Mouse (Mus musculus) intestine, embryonic 15.5 days (tissue): ENCODE data around the gene Hoxc12. TPM values are rescaled to one million over a fixed set of nuclear protein-coding genes. Genes with fewer than 3 reads are reported as not detected.
A peak's percentile ranks its signal among the peaks of the same experiment; 100 is the strongest.

ENCODE experiments used
- ATAC-seq: fragments of 200-750 bp; cut with Nextera tagmentation; 2 replicates; pipeline ENCODE4 v1.8.0; 2017; ENCODE audit warnings: moderate TSS enrichment, moderate library complexity
- H3K27ac ChIP-seq: fragments of 300-500 bp; sonication (generic); 2 replicates; pipeline ENCODE4 v1.5.1; 2015; ENCODE audit warnings: mild to moderate bottlenecking, inconsistent platforms
- H3K27me3 ChIP-seq: fragments of 300-500 bp; sonication (generic); replicated peaks from 2 replicates; pipeline ENCODE4 v1.6.1; 2015; ENCODE audit warnings: inconsistent platforms
- H3K36me3 ChIP-seq: fragments of 300-500 bp; sonication (generic); 2 replicates; pipeline ENCODE4 v1.6.1; 2015; ENCODE audit warnings: inconsistent platforms
- H3K4me1 ChIP-seq: fragments of 300-500 bp; sonication (generic); replicated peaks from 2 replicates; pipeline ENCODE4 v1.6.1; 2015; ENCODE audit warnings: inconsistent platforms
- H3K4me2 ChIP-seq: fragments of 300-500 bp; sonication (generic); replicated peaks from 2 replicates; pipeline ENCODE4 v1.6.1; 2015; ENCODE audit warnings: mild to moderate bottlenecking, inconsistent platforms
- H3K4me3 ChIP-seq: fragments of 300-500 bp; sonication (generic); replicated peaks from 2 replicates; pipeline ENCODE4 v1.5.1; 2015; ENCODE audit warnings: inconsistent platforms
- H3K9ac ChIP-seq: fragments of 300-500 bp; sonication (generic); 2 replicates; pipeline ENCODE4 v1.6.1; 2015; ENCODE audit warnings: inconsistent platforms
- H3K9me3 ChIP-seq: fragments of 300-500 bp; sonication (generic); 2 replicates; pipeline ENCODE4 v1.6.1; 2016; ENCODE audit warnings: inconsistent platforms
- WGBS: fragments of 180-500 bp; shearing (Covaris S2); methylation state at CpG from one replicate; pipeline ENCODE4 v1.1.7; 2015; 5-methylcytosine and 5-hydroxymethylcytosine counted together
- polyA plus RNA-seq: library from polyadenylated mRNA; unstranded; fragments of >200 nt; fragmentation: Nextera tagmentation; extraction: Ambion mirVana; gene quantifications from 2 replicates; pipeline ENCODE4 v1.2.1, GENCODE M21; 2015

Hoxc12 gene
- polyA plus RNA-seq, 1 experiment from 2014 or later: not detected

- Histone ChIP-seq H3K4me3 (no peak overlapping the region), H3K27me3 (peaks cover 96% of the 10 kb centered on the region), H3K36me3 (no peaks in the 10 kb centered on the region), H3K4me1 (0 out of 2 replicates have a peak, but pooled peaks cover 5% of the 10 kb centered on the region), H3K4me2 (no peak overlapping the region), H3K27ac (no peak overlapping the region), H3K9ac (no peak overlapping the region), H3K9me3 (no peaks in the 10 kb centered on the region)
- no peak for ATAC-seq
- WGBS: 33% methylated on average over 1 of the region's 1 CpGs
These were observed 32.7 kb downstream of the Hoxc12 start for GRCm38 (mm10) chr15:102969296-102969695.

- H3K9ac ChIP-seq: no peak overlapping the region
- 2% methylated on average over 12 of the region's 12 CpGs for WGBS
- H3K4me3 ChIP-seq: no peak overlapping the region
- H3K4me2 ChIP-seq: no peak overlapping the region
- H3K9me3 ChIP-seq: no peaks in the 10 kb centered on the region
- 0 out of 2 replicates have a peak, but pooled peaks cover 5% of the 10 kb centered on the region for H3K4me1 ChIP-seq
- H3K36me3 ChIP-seq: no peaks in the 10 kb centered on the region
- H3K27ac ChIP-seq: no peak overlapping the region
- ATAC-seq: no peak
- peaks cover 94% of the 10 kb centered on the region for H3K27me3 ChIP-seq
These were observed 34.2 kb downstream of the Hoxc12 start for GRCm38 (mm10) chr15:102970740-102971139.

- H3K27ac ChIP-seq: no peak overlapping the region
- H3K9me3 ChIP-seq: no peaks in the 10 kb centered on the region
- 1% methylated on average over 21 of the region's 21 CpGs for WGBS
- peaks cover 93% of the 10 kb centered on the region for H3K27me3 ChIP-seq
- H3K4me3 ChIP-seq: 0 out of 2 replicates have a peak overlapping the region, but pooled peaks have one; percentile 1
- no peaks in the 10 kb centered on the region for H3K36me3 ChIP-seq
- no peak overlapping the region for H3K9ac ChIP-seq
- no peaks in the 10 kb centered on the region for H3K4me1 ChIP-seq
- no peak overlapping the region for H3K4me2 ChIP-seq
- ATAC-seq: no peak
These were observed 35.7 kb downstream of the Hoxc12 start for GRCm38 (mm10) chr15:102972254-102972653.

- no peak overlapping the region for H3K4me3 ChIP-seq
- H3K9me3 ChIP-seq: no peaks in the 10 kb centered on the region
- no peaks in the 10 kb centered on the region for H3K36me3 ChIP-seq
- H3K9ac ChIP-seq: no peak overlapping the region
- no peak for ATAC-seq
- H3K4me2 ChIP-seq: no peak overlapping the region
- H3K4me1 ChIP-seq: no peaks in the 10 kb centered on the region
- no peak overlapping the region for H3K27ac ChIP-seq
- 6% methylated on average over 6 of the region's 6 CpGs for WGBS
- peaks cover 93% of the 10 kb centered on the region for H3K27me3 ChIP-seq
These were observed 36.2 kb downstream of the Hoxc12 start for GRCm38 (mm10) chr15:102972753-102973152.

- Histone ChIP-seq H3K27me3 (peaks cover 95% of the 10 kb centered on the region), H3K9me3 (no peaks in the 10 kb centered on the region), H3K4me2 (no peak overlapping the region), H3K4me1 (no peaks in the 10 kb centered on the region), H3K36me3 (no peaks in the 10 kb centered on the region), H3K9ac (no peak overlapping the region), H3K4me3 (no peak overlapping the region), H3K27ac (no peak overlapping the region)
- no peak for ATAC-seq
- 10% methylated on average over 7 of the region's 7 CpGs for WGBS
These were observed 38.5 kb downstream of the Hoxc12 start for GRCm38 (mm10) chr15:102975034-102975433.

- Histone ChIP-seq H3K27ac (no peak overlapping the region), H3K4me3 (no peak overlapping the region), H3K4me1 (no peaks in the 10 kb centered on the region), H3K4me2 (peak overlapping the region; percentile 3), H3K9me3 (no peaks in the 10 kb centered on the region), H3K9ac (no peak overlapping the region), H3K36me3 (no peaks in the 10 kb centered on the region), H3K27me3 (peaks cover 95% of the 10 kb centered on the region)
- 3% methylated on average over 21 of the region's 21 CpGs for WGBS
- no peak for ATAC-seq
These were observed 39.1 kb downstream of the Hoxc12 start for GRCm38 (mm10) chr15:102975688-102976111.

- H3K4me1 ChIP-seq: no peaks in the 10 kb centered on the region
- H3K9me3 ChIP-seq: no peaks in the 10 kb centered on the region
- H3K4me2 ChIP-seq: peak within 1 kb of the TSS; percentile 49
- peak within 1 kb of the TSS; percentile 24 for H3K4me3 ChIP-seq
- H3K27me3 ChIP-seq: peaks cover 94% of the 10 kb centered on the region
- under 1% methylated on average over 19 of the region's 20 CpGs for WGBS
- no peak for ATAC-seq
- H3K27ac ChIP-seq: no peak within 1 kb of the TSS
- H3K9ac ChIP-seq: 0 out of 2 replicates have a peak within 1 kb of the TSS, but pooled peaks have one; percentile 8
- H3K36me3 ChIP-seq: no peaks in the 10 kb centered on the region
These were observed 39.6 kb downstream of the Hoxc12 start, which contains the start of gene Hoxc9 for GRCm38 (mm10) chr15:102976171-102976570. Gene Hoxc9, plus strand, starts transcription at chr15:102976439.

- Histone ChIP-seq H3K27me3 (peaks cover 93% of the 10 kb centered on the region), H3K4me3 (peak overlapping the region; percentile 24), H3K4me2 (peak overlapping the region; percentile 49), H3K4me1 (peaks cover 3% of the 10 kb centered on the region), H3K36me3 (no peaks in the 10 kb centered on the region), H3K9me3 (no peaks in the 10 kb centered on the region), H3K27ac (no peak overlapping the region), H3K9ac (0 out of 2 replicates have a peak overlapping the region, but pooled peaks have one; percentile 8)
- 4% methylated on average over 37 of the region's 37 CpGs for WGBS
- ATAC-seq: no peak
These were observed 40.3 kb downstream of the Hoxc12 start for GRCm38 (mm10) chr15:102976631-102977422.

- H3K36me3 ChIP-seq: no peaks in the 10 kb centered on the region
- H3K9me3 ChIP-seq: no peaks in the 10 kb centered on the region
- ATAC-seq: no peak
- H3K27me3 ChIP-seq: peaks cover 93% of the 10 kb centered on the region
- H3K4me1 ChIP-seq: peaks cover 7% of the 10 kb centered on the region
- 7% methylated on average over 16 of the region's 16 CpGs for WGBS
- no peak overlapping the region for H3K27ac ChIP-seq
- H3K4me3 ChIP-seq: peak overlapping the region; percentile 24
- H3K4me2 ChIP-seq: peak overlapping the region; percentile 49
- H3K9ac ChIP-seq: 0 out of 2 replicates have a peak overlapping the region, but pooled peaks have one; percentile 8
These were observed 40.9 kb downstream of the Hoxc12 start for GRCm38 (mm10) chr15:102977423-102977974.

- no peak for ATAC-seq
- no peak overlapping the region for H3K4me3 ChIP-seq
These were observed 42.3 kb downstream of the Hoxc12 start for GRCm38 (mm10) chr15:102978615-102979515.

GRCm38 (mm10) chr15:102979936-102980335 lies 43.4 kb downstream of the Hoxc12 start:
- Histone ChIP-seq H3K9ac (no peak overlapping the region), H3K4me3 (no peak overlapping the region), H3K4me1 (peaks cover 7% of the 10 kb centered on the region), H3K4me2 (no peak overlapping the region), H3K9me3 (no peaks in the 10 kb centered on the region), H3K27ac (no peak overlapping the region), H3K27me3 (peaks cover 88% of the 10 kb centered on the region), H3K36me3 (no peaks in the 10 kb centered on the region)
- 5% methylated on average over 1 of the region's 1 CpGs for WGBS
- no peak for ATAC-seq

More at GRCm38 (mm10) chr15:102978615-102979515, 42.3 kb downstream of the Hoxc12 start:
- Histone ChIP-seq H3K36me3 (no peaks in the 10 kb centered on the region), H3K4me1 (peaks cover 7% of the 10 kb centered on the region), H3K9me3 (no peaks in the 10 kb centered on the region), H3K27me3 (peaks cover 89% of the 10 kb centered on the region), H3K4me2 (no peak overlapping the region), H3K27ac (no peak overlapping the region), H3K9ac (no peak overlapping the region)
- 11% methylated on average over 13 of the region's 13 CpGs for WGBS

GRCm38 (mm10) chr15:102980352-102980751 lies 43.8 kb downstream of the Hoxc12 start:
- peaks cover 7% of the 10 kb centered on the region for H3K4me1 ChIP-seq
- no peaks in the 10 kb centered on the region for H3K36me3 ChIP-seq
- H3K9me3 ChIP-seq: no peaks in the 10 kb centered on the region
- no peak for ATAC-seq
- peaks cover 88% of the 10 kb centered on the region for H3K27me3 ChIP-seq
- WGBS: 8% methylated on average over 11 of the region's 11 CpGs
- no peak overlapping the region for H3K4me3 ChIP-seq
- H3K27ac ChIP-seq: no peak overlapping the region
- H3K9ac ChIP-seq: no peak overlapping the region
- peak overlapping the region; percentile 59; the same call in 1 of the 2 replicates for H3K4me2 ChIP-seq
